Mouse (Mus musculus): ENCODE data around the gene H2-T23. TPM values are rescaled to one million over a fixed set of nuclear protein-coding genes. Genes with fewer than 3 reads are reported as not detected.
"Not testable (repeated sequence)": the region's sequence is repeated elsewhere in the genome, so short reads cannot be mapped to it uniquely, and the experiment has no call there.

H2-T23 gene
- polyA plus RNA-seq, 1 experiment from 2014 or later: 8.4 TPM

- H3K4me2 ChIP-seq: peak overlapping the region; percentile 94
- H3K9ac ChIP-seq: peak overlapping the region; percentile 34
- not testable (repeated sequence) for H3K4me1 ChIP-seq, H3K27me3 ChIP-seq, H3K9me3 ChIP-seq, H3K27ac ChIP-seq, H3K36me3 ChIP-seq
- H3K4me3 ChIP-seq: peak overlapping the region; percentile 54
- peak; percentile 47 for ATAC-seq (ENCODE audit: borderline replicate concordance, extremely low read depth, low FRiP score, low TSS enrichment)
- WGBS: 2% methylated on average over 40 of the region's 40 CpGs
Observed at GRCm38 (mm10) chr17:36031583-36032331, 898 bp downstream of the H2-T23 start.

GRCm38 (mm10) chr17:36030703-36031582, 1.7 kb downstream of the H2-T23 start:
- not testable (repeated sequence) for H3K27me3 ChIP-seq; H3K27ac ChIP-seq; H3K4me1 ChIP-seq; H3K9me3 ChIP-seq; H3K36me3 ChIP-seq; H3K9ac ChIP-seq; ATAC-seq (ENCODE audit: borderline replicate concordance, extremely low read depth, low FRiP score, low TSS enrichment)
- WGBS: 56% methylated on average over 8 of the region's 8 CpGs
- Histone ChIP-seq H3K4me3 (peak overlapping the region; percentile 54), H3K4me2 (peak overlapping the region; percentile 94)

GRCm38 (mm10) chr17:36030046-36030702, 2.5 kb downstream of the H2-T23 start:
- H3K36me3 ChIP-seq; H3K9me3 ChIP-seq; H3K27me3 ChIP-seq; H3K4me1 ChIP-seq; ATAC-seq (ENCODE audit: borderline replicate concordance, extremely low read depth, low FRiP score, low TSS enrichment); H3K4me3 ChIP-seq; H3K4me2 ChIP-seq; H3K27ac ChIP-seq; H3K9ac ChIP-seq: not testable (repeated sequence)
- WGBS: 77% methylated on average over 4 of the region's 4 CpGs

GRCm38 (mm10) chr17:36028879-36029619, 3.6 kb downstream of the H2-T23 start:
- H3K27ac ChIP-seq: no peak overlapping the region
- no peaks in the 10 kb centered on the region for H3K27me3 ChIP-seq
- no peaks in the 10 kb centered on the region for H3K9me3 ChIP-seq
- no peak overlapping the region for H3K9ac ChIP-seq
- ATAC-seq (ENCODE audit: borderline replicate concordance, extremely low read depth, low FRiP score, low TSS enrichment): no peak
- no peak overlapping the region for H3K4me3 ChIP-seq
- no peak overlapping the region for H3K4me2 ChIP-seq
- peaks cover 9% of the 10 kb centered on the region; the same call in 1 of the 2 replicates for H3K4me1 ChIP-seq
- 88% methylated on average over 7 of the region's 7 CpGs for WGBS
- H3K36me3 ChIP-seq: no peaks in the 10 kb centered on the region

GRCm38 (mm10) chr17:36027663-36028062, 5.0 kb downstream of the H2-T23 start:
- H3K36me3 ChIP-seq: no peaks in the 10 kb centered on the region
- no peak overlapping the region for H3K27ac ChIP-seq
- H3K27me3 ChIP-seq: no peaks in the 10 kb centered on the region
- no peaks in the 10 kb centered on the region for H3K9me3 ChIP-seq
- 71% methylated on average over 4 of the region's 4 CpGs for WGBS
- H3K4me2 ChIP-seq: no peak overlapping the region
- H3K4me1 ChIP-seq: peaks cover 21% of the 10 kb centered on the region
- no peak overlapping the region for H3K4me3 ChIP-seq
- no peak for ATAC-seq (ENCODE audit: borderline replicate concordance, extremely low read depth, low FRiP score, low TSS enrichment)
- H3K9ac ChIP-seq: no peak overlapping the region

GRCm38 (mm10) chr17:36025901-36026300, 6.8 kb downstream of the H2-T23 start:
- H3K4me3 ChIP-seq: no peak overlapping the region
- ATAC-seq (ENCODE audit: borderline replicate concordance, extremely low read depth, low FRiP score, low TSS enrichment): no peak
- H3K36me3 ChIP-seq: no peaks in the 10 kb centered on the region
- H3K9me3 ChIP-seq: no peaks in the 10 kb centered on the region; the same call in 1 of the 2 replicates
- no peak overlapping the region for H3K27ac ChIP-seq
- H3K27me3 ChIP-seq: no peaks in the 10 kb centered on the region
- no peak overlapping the region for H3K9ac ChIP-seq
- H3K4me2 ChIP-seq: no peak overlapping the region
- H3K4me1 ChIP-seq: peaks cover 13% of the 10 kb centered on the region
- 56% methylated on average over 4 of the region's 4 CpGs for WGBS

- H3K9ac ChIP-seq: no peak overlapping the region
- no peak overlapping the region for H3K4me3 ChIP-seq
- no peak overlapping the region for H3K27ac ChIP-seq
- H3K4me2 ChIP-seq: no peak overlapping the region
- no peak for ATAC-seq (ENCODE audit: borderline replicate concordance, extremely low read depth, low FRiP score, low TSS enrichment)
- WGBS: 48% methylated on average over 5 of the region's 5 CpGs
- no peaks in the 10 kb centered on the region for H3K36me3 ChIP-seq
- H3K4me1 ChIP-seq: peaks cover 13% of the 10 kb centered on the region
- H3K27me3 ChIP-seq: no peaks in the 10 kb centered on the region
- H3K9me3 ChIP-seq: no peaks in the 10 kb centered on the region; the same call in 1 of the 2 replicates
Observed at GRCm38 (mm10) chr17:36025197-36025596, 7.5 kb downstream of the H2-T23 start.

GRCm38 (mm10) chr17:36023710-36024654, 8.7 kb downstream of the H2-T23 start:
- Histone ChIP-seq H3K4me3 (no peak overlapping the region), H3K9ac (no peak overlapping the region), H3K27ac (peak overlapping the region; percentile 48), H3K36me3 (no peaks in the 10 kb centered on the region), H3K27me3 (no peaks in the 10 kb centered on the region), H3K4me1 (peaks cover 13% of the 10 kb centered on the region), H3K9me3 (no peaks in the 10 kb centered on the region; the same call in 1 of the 2 replicates), H3K4me2 (no peak overlapping the region)
- no peak for ATAC-seq (ENCODE audit: borderline replicate concordance, extremely low read depth, low FRiP score, low TSS enrichment)
- WGBS: 42% methylated on average over 9 of the region's 9 CpGs

- H3K9ac ChIP-seq: no peak overlapping the region
- H3K4me3 ChIP-seq: no peak overlapping the region
- 81% methylated on average over 6 of the region's 6 CpGs for WGBS
- ATAC-seq (ENCODE audit: borderline replicate concordance, extremely low read depth, low FRiP score, low TSS enrichment): no peak
- H3K27me3 ChIP-seq: no peaks in the 10 kb centered on the region
- no peak overlapping the region for H3K4me2 ChIP-seq
- no peaks in the 10 kb centered on the region for H3K36me3 ChIP-seq
- no peaks in the 10 kb centered on the region; the same call in 1 of the 2 replicates for H3K9me3 ChIP-seq
- H3K4me1 ChIP-seq: peaks cover 13% of the 10 kb centered on the region
- H3K27ac ChIP-seq: no peak overlapping the region
Observed at GRCm38 (mm10) chr17:36022922-36023321, 9.7 kb downstream of the H2-T23 start.

- H3K9ac ChIP-seq: no peak overlapping the region
- H3K27me3 ChIP-seq: no peaks in the 10 kb centered on the region
- WGBS: 94% methylated on average over 9 of the region's 9 CpGs
- no peak for ATAC-seq (ENCODE audit: borderline replicate concordance, extremely low read depth, low FRiP score, low TSS enrichment)
- no peak overlapping the region for H3K27ac ChIP-seq
- H3K4me3 ChIP-seq: no peak overlapping the region
- no peaks in the 10 kb centered on the region for H3K36me3 ChIP-seq
- H3K4me2 ChIP-seq: no peak overlapping the region
- H3K9me3 ChIP-seq: no peaks in the 10 kb centered on the region; the same call in 1 of the 2 replicates
- H3K4me1 ChIP-seq: peaks cover 13% of the 10 kb centered on the region
Observed at GRCm38 (mm10) chr17:36022098-36022497, 10.6 kb downstream of the H2-T23 start.

All from lung, embryonic 15.5 days (tissue).